Mouse (Mus musculus) midbrain, postnatal 0 days (tissue): ENCODE measurements around the gene C8g. TPM values are rescaled to one million over a fixed set of nuclear protein-coding genes. Genes with fewer than 3 reads are reported as not detected.

Experiments
- ATAC-seq: fragments of 200-750 bp; cut with Nextera tagmentation; 2 replicates; pipeline ENCODE4 v1.8.0; 2017; ENCODE audit warnings: moderate number of reproducible peaks, mild to moderate bottlenecking, moderate TSS enrichment, moderate library complexity; ENCODE audit not compliant: low FRiP score
- DNase-seq: peaks from one replicate; pipeline ENCODE4 v3.0.0-alpha.2; 2015; ENCODE audit warnings: low spot score
- H3K27ac ChIP-seq: fragments of 300-500 bp; sonication (generic); 2 replicates; pipeline ENCODE4 v1.5.1; 2014; ENCODE audit warnings: low read depth, mild to moderate bottlenecking, low read length, mixed read lengths
- H3K27me3 ChIP-seq: fragments of 300-500 bp; sonication (generic); 2 replicates; pipeline ENCODE4 v1.6.1; 2014; ENCODE audit warnings: low read length, control low read depth, mixed read lengths; ENCODE audit not compliant: insufficient read depth
- H3K36me3 ChIP-seq: fragments of 300-500 bp; sonication (generic); 2 replicates; pipeline ENCODE4 v1.6.1; 2014; ENCODE audit warnings: low read length, control low read depth, mixed read lengths; ENCODE audit not compliant: insufficient read depth
- H3K4me1 ChIP-seq: fragments of 300-500 bp; sonication (generic); 2 replicates; pipeline ENCODE4 v1.6.1; 2014; ENCODE audit warnings: mild to moderate bottlenecking, control low read depth, antibody characterized with exemption, low read length, mixed read lengths; ENCODE audit not compliant: insufficient read depth
- H3K4me2 ChIP-seq: fragments of 300-500 bp; sonication (generic); 2 replicates; pipeline ENCODE4 v1.6.1; 2014; ENCODE audit warnings: low read depth, mild to moderate bottlenecking, low read length, mixed read lengths; ENCODE audit not compliant: poor library complexity, severe bottlenecking
- H3K4me3 ChIP-seq: fragments of 300-500 bp; sonication (generic); 2 replicates; pipeline ENCODE4 v1.5.1; 2014; ENCODE audit warnings: low read depth, mild to moderate bottlenecking, low read length, moderate library complexity
- H3K9ac ChIP-seq: fragments of 300-500 bp; sonication (generic); replicated peaks from 2 replicates; pipeline ENCODE4 v1.6.1; 2014; ENCODE audit warnings: mild to moderate bottlenecking, low read length, moderate library complexity, mixed read lengths; ENCODE audit not compliant: poor library complexity, severe bottlenecking
- H3K9me3 ChIP-seq: fragments of 300-500 bp; sonication (generic); 2 replicates; pipeline ENCODE4 v1.6.1; 2016; ENCODE audit warnings: low read length, control low read depth
- CTCF ChIP-seq: IDR thresholded peaks from 2 replicates; pipeline ENCODE4 v1.5.1; 2016; ENCODE audit warnings: antibody characterized with exemption, mild to moderate bottlenecking
- WGBS: fragments of 180-500 bp; shearing (Covaris S2); extraction: QIAGEN DNeasy Blood & Tissue Kit; methylation state at CpG from one replicate; pipeline ENCODE4 v1.1.7; 2014; 5-methylcytosine and 5-hydroxymethylcytosine counted together
- polyA plus RNA-seq: library from polyadenylated mRNA; unstranded; fragments of >200 nt; fragmentation: Nextera tagmentation; extraction: Ambion mirVana; gene quantifications from 2 replicates; pipeline ENCODE4 v1.2.1, GENCODE M21; 2015
- total RNA-seq: library from RNA; depleted of rRNA; stranded (reverse); fragments of >200 nt; gene quantifications from 2 replicates; pipeline ENCODE4 v1.2.3, GENCODE M21; 2014

Gene C8g
- total and polyA plus RNA-seq, 2 experiments from 2014 or later = 4.4 to 6.8 TPM

GRCm38 (mm10) chr2:25468962-25469915, 32.3 kb downstream of the C8g start:
- Histone ChIP-seq H3K4me1 (no peaks in the 10 kb centered on the region), H3K27ac (no peak overlapping the region), H3K9me3 (no peaks in the 10 kb centered on the region), H3K9ac (no peak overlapping the region), H3K4me2 (no peak overlapping the region), H3K4me3 (no peak overlapping the region), H3K27me3 (no peaks in the 10 kb centered on the region), H3K36me3 (no peaks in the 10 kb centered on the region)
- DNase-seq = peak; percentile 81
- WGBS = 72% methylated on average over 10 of the region's 10 CpGs
- no peak for TF ChIP-seq CTCF
- ATAC-seq = peak; percentile 53

- H3K27me3 ChIP-seq = no peaks in the 10 kb centered on the region
- H3K4me2 ChIP-seq = no peak overlapping the region
- ATAC-seq = no peak
Measured at GRCm38 (mm10) chr2:25467606-25468303, 33.8 kb downstream of the C8g start.

GRCm38 (mm10) chr2:25465816-25466635, 35.5 kb downstream of the C8g start:
- WGBS = 42% methylated on average over 10 of the region's 10 CpGs
- H3K27ac ChIP-seq = no peak overlapping the region

More at GRCm38 (mm10) chr2:25467606-25468303, 33.8 kb downstream of the C8g start:
- no peaks in the 10 kb centered on the region for H3K4me1 ChIP-seq
- DNase-seq = no peak
- no peak overlapping the region for H3K9ac ChIP-seq
- no peaks in the 10 kb centered on the region for H3K9me3 ChIP-seq
- H3K4me3 ChIP-seq = no peak overlapping the region
- H3K36me3 ChIP-seq = no peaks in the 10 kb centered on the region
- TF ChIP-seq CTCF = no peak
- no peak overlapping the region for H3K27ac ChIP-seq
- WGBS = 73% methylated on average over 14 of the region's 14 CpGs

GRCm38 (mm10) chr2:25465256-25465655, 36.3 kb downstream of the C8g start:
- Histone ChIP-seq H3K4me3 (no peak overlapping the region), H3K4me1 (peaks cover 4% of the 10 kb centered on the region; the same call in 1 of the 2 replicates), H3K9ac (no peak overlapping the region), H3K4me2 (no peak overlapping the region), H3K27ac (no peak overlapping the region), H3K36me3 (no peaks in the 10 kb centered on the region), H3K27me3 (no peaks in the 10 kb centered on the region), H3K9me3 (no peaks in the 10 kb centered on the region)
- 87% methylated on average over 2 of the region's 2 CpGs for WGBS
- ATAC-seq (no peak), DNase-seq (no peak)
- TF ChIP-seq CTCF = no peak

More at GRCm38 (mm10) chr2:25465816-25466635, 35.5 kb downstream of the C8g start:
- TF ChIP-seq CTCF = no peak
- ATAC-seq (no peak; the same call in 1 of the 2 replicates), DNase-seq (peak; percentile 16)
- no peak overlapping the region for H3K4me3 ChIP-seq
- H3K27me3 ChIP-seq = no peaks in the 10 kb centered on the region
- H3K9ac ChIP-seq = no peak overlapping the region
- no peaks in the 10 kb centered on the region for H3K36me3 ChIP-seq
- no peak overlapping the region for H3K4me2 ChIP-seq
- peaks cover 4% of the 10 kb centered on the region; the same call in 1 of the 2 replicates for H3K4me1 ChIP-seq
- H3K9me3 ChIP-seq = no peaks in the 10 kb centered on the region

GRCm38 (mm10) chr2:25463630-25464029, 37.9 kb downstream of the C8g start:
- no peak overlapping the region for H3K4me3 ChIP-seq
- WGBS = 91% methylated on average over 3 of the region's 3 CpGs
- H3K36me3 ChIP-seq = peaks cover 8% of the 10 kb centered on the region
- ATAC-seq (no peak), DNase-seq (no peak)
- H3K9ac ChIP-seq = no peak overlapping the region
- no peak for TF ChIP-seq CTCF
- no peaks in the 10 kb centered on the region for H3K9me3 ChIP-seq
- H3K27ac ChIP-seq = no peak overlapping the region
- H3K4me1 ChIP-seq = peaks cover 15% of the 10 kb centered on the region
- no peak overlapping the region for H3K4me2 ChIP-seq
- no peaks in the 10 kb centered on the region for H3K27me3 ChIP-seq
